Mouse (Mus musculus): ENCODE results near the gene Tulp1. TPM values are rescaled to one million over a fixed set of nuclear protein-coding genes. Genes with fewer than 3 reads are reported as not detected.

Gene Tulp1
- 0.10 TPM in 1 of 2 replicates, not detected in the other for polyA plus RNA-seq (2021; fragmentation: Nextera tagmentation)
- long read RNA-seq, experiment 1 = 0 reads
- long read RNA-seq, experiment 2 = 0 reads

DNA sequence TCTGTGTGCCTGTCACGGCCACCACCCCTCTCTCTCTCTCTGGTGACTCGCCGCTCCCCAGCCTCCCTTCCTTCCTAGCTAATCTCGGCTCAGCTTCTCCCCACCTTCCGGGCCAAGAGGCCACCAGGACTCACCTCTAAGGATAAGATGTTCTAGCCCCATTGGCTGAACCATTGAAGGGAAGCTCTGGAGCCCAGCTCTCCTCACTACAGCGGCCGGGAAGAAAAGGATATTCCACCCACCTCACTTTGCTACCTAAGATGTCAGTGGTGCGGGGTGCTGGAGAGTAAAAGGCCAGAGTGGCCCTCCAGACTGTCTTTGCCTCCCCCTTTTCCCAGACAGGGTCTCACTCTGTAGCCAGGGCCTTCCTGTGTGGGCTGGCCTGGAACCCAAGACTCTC, at the start of gene Tulp1:
Tulp1 (minus strand) TSS at position 101 of the 400 bp plus-strand sequence.

DNA sequence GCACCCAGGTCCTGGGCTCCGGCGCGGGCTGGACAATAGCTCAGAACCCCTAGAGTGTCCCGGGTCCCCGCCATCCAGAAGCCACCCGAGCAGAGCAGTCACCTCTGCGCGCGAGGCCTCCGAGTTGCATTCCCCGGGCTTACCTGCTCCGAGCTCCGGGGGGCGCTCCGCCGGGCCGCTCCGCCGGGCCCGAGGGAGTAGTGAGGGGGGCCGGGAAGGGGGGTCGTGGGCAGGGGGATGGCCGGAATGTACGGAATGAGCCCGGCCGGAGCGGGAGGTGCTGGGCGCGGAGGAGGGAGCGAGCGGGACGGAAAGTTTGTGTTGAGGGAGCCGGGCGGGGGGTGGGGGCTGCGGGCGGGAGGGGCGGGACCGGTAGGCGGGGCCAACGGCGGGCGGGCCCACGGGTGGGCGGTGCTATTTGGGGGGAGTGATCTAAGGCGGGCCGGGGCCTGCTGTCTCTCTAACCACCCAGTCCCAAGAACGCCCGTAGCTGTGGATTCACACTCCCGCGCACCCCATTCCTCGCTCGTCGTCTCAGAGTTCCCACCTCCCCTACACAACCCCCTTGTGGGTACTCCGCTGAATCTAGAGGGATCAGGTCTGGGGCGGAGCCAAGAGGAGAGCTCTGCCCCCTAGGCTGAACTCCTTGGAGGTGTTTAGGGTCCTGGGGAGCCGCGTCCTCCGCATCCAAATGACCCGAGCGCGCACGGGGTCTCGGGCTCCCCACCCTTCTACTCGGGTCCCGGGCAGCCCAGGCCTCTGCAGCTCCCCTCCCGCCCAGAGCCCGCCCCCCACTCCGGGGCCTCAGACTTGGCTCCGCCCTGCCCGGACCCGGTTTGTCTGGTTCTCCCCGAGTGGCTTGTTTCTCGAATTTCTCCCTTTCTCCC, 14.3 kb downstream of the Tulp1 start, which contains the start of gene Tead3:
Tead3 (minus strand) TSS at position 352 of the 887 bp plus-strand sequence.

DNA sequence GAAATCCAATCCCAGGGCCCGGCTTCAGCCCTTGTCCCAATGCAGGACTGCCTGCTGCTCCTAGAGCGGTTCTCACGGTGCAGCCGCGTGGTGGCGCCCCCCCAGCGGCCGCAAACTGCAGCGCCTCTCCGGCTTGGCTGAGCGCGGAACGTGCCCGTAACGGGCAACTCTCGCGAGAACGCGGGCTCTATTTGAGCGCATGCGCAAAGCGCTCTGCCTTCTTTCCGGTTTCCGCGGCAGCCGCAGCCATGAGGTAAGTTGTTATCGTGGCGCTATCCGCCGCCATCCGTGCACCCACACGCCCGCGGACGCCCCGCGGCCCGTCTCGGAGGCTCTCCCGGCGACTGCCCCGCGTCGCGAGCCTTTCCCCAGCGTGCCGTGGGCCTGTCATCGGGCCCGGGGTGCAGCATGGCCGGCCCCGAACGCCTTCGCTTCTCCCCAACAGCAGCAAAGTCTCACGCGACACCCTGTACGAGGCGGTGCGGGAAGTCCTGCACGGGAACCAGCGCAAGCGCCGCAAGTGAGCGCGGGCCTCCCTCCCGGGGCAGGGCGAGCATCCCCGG, 36.6 kb downstream of the Tulp1 start, which contains the start of gene Rpl10a:
Rpl10a (plus strand) TSS at position 106 of the 563 bp plus-strand sequence.

DNA sequence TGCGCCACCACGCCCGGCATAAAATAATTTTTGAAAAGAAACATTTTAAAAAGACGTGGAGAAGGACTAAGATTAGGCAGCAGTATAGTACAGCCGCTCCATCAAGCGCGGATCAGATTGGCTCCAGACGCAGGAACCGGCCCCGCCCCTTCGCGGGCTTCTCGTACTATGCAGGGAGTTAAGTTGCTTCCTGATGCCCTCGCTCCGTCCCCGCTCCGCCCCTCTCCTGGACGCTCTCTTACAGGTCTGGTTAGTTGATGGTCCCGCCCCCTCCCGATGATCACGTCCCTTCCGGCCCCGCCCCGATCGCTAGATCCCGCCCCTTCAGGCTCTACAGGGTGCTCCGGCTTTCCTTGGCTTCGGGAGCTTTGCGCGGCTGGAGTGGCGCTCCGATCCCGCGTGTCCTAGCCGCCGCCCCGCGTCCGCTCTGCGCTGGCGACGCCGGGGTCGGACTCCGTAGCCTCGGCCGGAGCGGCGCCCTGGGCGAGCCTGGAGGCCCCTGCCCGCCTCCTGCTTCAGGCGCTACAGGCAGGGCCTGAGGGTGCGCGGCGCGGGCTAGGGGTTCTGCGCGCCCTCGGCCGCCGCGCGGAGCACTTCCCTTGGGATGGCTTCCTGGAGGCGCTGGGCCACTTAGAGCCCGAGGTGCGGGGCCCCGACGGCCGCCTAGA, 51.7 kb downstream of the Tulp1 start, which contains the start of gene Fance:
Fance (plus strand) TSS at position 308 of the 668 bp plus-strand sequence.

Other genes with a start within 250 kb of the Tulp1 start
- 0.16 and 0.68 TPM in 2 replicates for gene Scube3, start 223.1 kb downstream of the Tulp1 start, polyA plus RNA-seq (2021; fragmentation: Nextera tagmentation)
- 15.8 and 17.1 TPM in 2 replicates for gene Zfp523, start 188.1 kb downstream of the Tulp1 start, polyA plus RNA-seq (2021; fragmentation: Nextera tagmentation)
- gene Def6, start 157.4 kb downstream of the Tulp1 start, polyA plus RNA-seq (2021; fragmentation: Nextera tagmentation) = 1.5 and 2.0 TPM in 2 replicates
- gene Ppard, start 132.5 kb downstream of the Tulp1 start, polyA plus RNA-seq (2021; fragmentation: Nextera tagmentation) = 2.5 and 4.8 TPM in 2 replicates
- 23.4 and 23.5 TPM in 2 replicates for gene Fance, start 51.7 kb downstream of the Tulp1 start, polyA plus RNA-seq (2021; fragmentation: Nextera tagmentation)
- gene Rpl10a, start 36.8 kb downstream of the Tulp1 start, polyA plus RNA-seq (2021; fragmentation: Nextera tagmentation) = 906 and 1,055 TPM in 2 replicates
- 0.13 and 0.18 TPM in 2 replicates for gene Tead3, start 14.4 kb downstream of the Tulp1 start, polyA plus RNA-seq (2021; fragmentation: Nextera tagmentation)
- gene Fkbp5, start 152.3 kb upstream of the Tulp1 start, polyA plus RNA-seq (2021; fragmentation: Nextera tagmentation) = 4.4 and 4.7 TPM in 2 replicates
- not detected in 2 replicates for gene Armc12, start 165.6 kb upstream of the Tulp1 start, polyA plus RNA-seq (2021; fragmentation: Nextera tagmentation)
- gene Clpsl2, start 184.2 kb upstream of the Tulp1 start, polyA plus RNA-seq (2021; fragmentation: Nextera tagmentation) = not detected in 2 replicates
- not detected in 2 replicates for gene Clps, start 195.5 kb upstream of the Tulp1 start, polyA plus RNA-seq (2021; fragmentation: Nextera tagmentation)
- gene Lhfpl5, start 210.4 kb upstream of the Tulp1 start, polyA plus RNA-seq (2021; fragmentation: Nextera tagmentation) = 6.7 and 7.3 TPM in 2 replicates